Mouse (Mus musculus) embryonic facial prominence, embryonic 11.5 days (tissue): ENCODE measurements around the gene 0610030E20Rik. TPM values are rescaled to one million over a fixed set of nuclear protein-coding genes. Genes with fewer than 3 reads are reported as not detected.

Experiments
- ATAC-seq: fragments of 200-750 bp; cut with Nextera tagmentation; replicated peaks from 2 replicates; pipeline ENCODE4 v1.8.0; 2017; ENCODE audit warnings: low read depth; ENCODE audit not compliant: insufficient number of reproducible peaks, low FRiP score, low TSS enrichment
- DNase-seq: peaks from one replicate; pipeline ENCODE4 v3.0.0-alpha.2; 2015; ENCODE audit warnings: low spot score
- H3K27ac ChIP-seq: fragments of 300-500 bp; sonication (generic); replicated peaks from 2 replicates; pipeline ENCODE4 v1.5.1; 2014; ENCODE audit warnings: mild to moderate bottlenecking, low read depth, low read length, control low read depth
- H3K27me3 ChIP-seq: fragments of 300-500 bp; sonication (generic); 2 replicates; pipeline ENCODE4 v1.6.1; 2014; ENCODE audit warnings: mild to moderate bottlenecking, low read length, moderate library complexity, mixed read lengths; ENCODE audit not compliant: control insufficient read depth, insufficient read depth
- H3K36me3 ChIP-seq: fragments of 300-500 bp; sonication (generic); replicated peaks from 2 replicates; pipeline ENCODE4 v1.6.1; 2014; ENCODE audit warnings: low read depth, mild to moderate bottlenecking, low read length, moderate library complexity, mixed read lengths; ENCODE audit not compliant: control insufficient read depth, insufficient read depth
- H3K4me1 ChIP-seq: fragments of 300-500 bp; sonication (generic); 2 replicates; pipeline ENCODE4 v1.6.1; 2014; ENCODE audit warnings: low read length, mixed read lengths; ENCODE audit not compliant: control insufficient read depth, insufficient read depth
- H3K4me2 ChIP-seq: fragments of 300-500 bp; sonication (generic); 2 replicates; pipeline ENCODE4 v1.6.1; 2014; ENCODE audit warnings: low read depth, mild to moderate bottlenecking, control low read depth, low read length, moderate library complexity
- H3K4me3 ChIP-seq: fragments of 300-500 bp; sonication (generic); 2 replicates; pipeline ENCODE4 v1.5.1; 2014; ENCODE audit warnings: low read depth, low read length, control low read depth
- H3K9ac ChIP-seq: fragments of 300-500 bp; sonication (generic); replicated peaks from 2 replicates; pipeline ENCODE4 v1.6.1; 2014; ENCODE audit warnings: mild to moderate bottlenecking, control low read depth, low read length
- H3K9me3 ChIP-seq: fragments of 300-500 bp; sonication (generic); replicated peaks from 2 replicates; pipeline ENCODE4 v1.6.1; 2016; ENCODE audit warnings: mild to moderate bottlenecking, low read length, inconsistent platforms, mixed read lengths; ENCODE audit not compliant: control insufficient read depth
- WGBS: fragments of 180-500 bp; shearing (Covaris S2); extraction: QIAGEN DNeasy Blood & Tissue Kit; methylation state at CpG from one replicate; pipeline ENCODE4 v1.1.7; 2014; 5-methylcytosine and 5-hydroxymethylcytosine counted together
- polyA plus RNA-seq: library from polyadenylated mRNA; unstranded; fragments of >200 nt; fragmentation: Nextera tagmentation; extraction: Ambion mirVana; gene quantifications from 2 replicates; pipeline ENCODE4 v1.2.1, GENCODE M21; 2014

Gene 0610030E20Rik
- polyA plus RNA-seq, 1 experiment from 2014 or later = 16.4 TPM

GRCm38 (mm10) chr6:72333111-72333510, 14.0 kb upstream of the 0610030E20Rik start:
- Histone ChIP-seq H3K36me3 (peaks cover 10% of the 10 kb centered on the region), H3K4me3 (no peak overlapping the region), H3K4me1 (no peaks in the 10 kb centered on the region), H3K27me3 (no peaks in the 10 kb centered on the region), H3K9me3 (no peaks in the 10 kb centered on the region), H3K27ac (no peak overlapping the region), H3K9ac (no peak overlapping the region), H3K4me2 (no peak overlapping the region)
- WGBS = 60% methylated on average over 5 of the region's 5 CpGs
- ATAC-seq (no peak), DNase-seq (no peak)

DNA sequence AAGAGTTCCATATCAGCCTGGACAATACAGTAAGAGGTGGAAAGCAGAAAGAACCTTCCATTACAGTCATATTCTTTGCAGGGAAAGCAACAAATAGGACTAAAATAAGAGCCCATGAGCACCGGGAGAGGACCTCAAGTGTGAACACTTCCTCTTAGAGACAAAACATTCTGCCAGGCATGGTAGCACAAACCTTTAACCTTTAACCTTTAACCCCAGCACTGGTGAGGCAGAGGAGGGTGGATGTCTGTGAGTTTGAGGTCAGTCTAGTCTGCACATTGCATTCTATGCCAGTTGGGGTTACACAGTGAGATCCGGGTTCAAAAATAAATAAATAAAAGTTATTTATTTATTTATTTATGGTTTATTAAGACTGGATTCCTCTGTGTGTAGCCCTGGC, 6.6 kb upstream of the 0610030E20Rik start:
- Histone ChIP-seq H3K4me3 (no peak overlapping the region), H3K4me2 (no peak overlapping the region), H3K27ac (no peak overlapping the region), H3K9me3 (no peaks in the 10 kb centered on the region), H3K36me3 (peaks cover 5% of the 10 kb centered on the region), H3K9ac (no peak overlapping the region), H3K27me3 (no peaks in the 10 kb centered on the region), H3K4me1 (no peaks in the 10 kb centered on the region)
- 38% methylated on average over 2 of the region's 2 CpGs for WGBS
- no peak for ATAC-seq
- DNase-seq = no peak

- H3K27me3 ChIP-seq = no peaks in the 10 kb centered on the region
- DNase-seq (no peak), ATAC-seq (no peak)
- no peaks in the 10 kb centered on the region for H3K9me3 ChIP-seq
- H3K27ac ChIP-seq = 0 out of 2 replicates have a peak overlapping the region, but pooled peaks have one; percentile 32
- peak overlapping the region; percentile 72 for H3K4me2 ChIP-seq
- H3K36me3 ChIP-seq = no peaks in the 10 kb centered on the region
- peak overlapping the region; percentile 80 for H3K4me3 ChIP-seq
- under 1% methylated on average over 42 of the region's 42 CpGs for WGBS
- peaks cover 6% of the 10 kb centered on the region; the same call in 1 of the 2 replicates for H3K4me1 ChIP-seq
- H3K9ac ChIP-seq = peak overlapping the region; percentile 80
Observed at GRCm38 (mm10) chr6:72344396-72345073, 2.6 kb upstream of the 0610030E20Rik start.

DNA sequence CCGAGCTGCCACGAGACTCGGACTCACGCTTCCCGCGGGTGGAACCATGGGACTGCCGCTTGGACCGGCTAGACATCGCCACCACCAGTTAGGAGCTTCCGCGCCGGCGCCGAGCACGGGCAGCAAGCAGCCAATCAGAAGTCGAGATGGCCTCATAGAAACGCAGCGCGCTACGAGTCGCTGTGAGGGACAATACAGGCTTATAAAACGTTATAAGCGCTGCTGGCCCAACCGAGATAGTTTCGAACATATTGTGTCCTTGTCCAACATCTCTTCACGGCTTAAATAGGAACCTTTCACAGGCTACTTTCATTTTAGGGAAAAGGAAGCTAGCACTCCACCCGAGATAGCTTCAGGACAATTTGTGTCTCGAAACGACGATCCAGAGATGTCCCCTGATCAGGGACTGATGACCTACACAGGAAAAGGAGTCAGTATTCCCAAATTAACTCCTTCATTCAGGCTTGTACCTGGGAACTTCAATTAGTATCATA, 2.0 kb upstream of the 0610030E20Rik start, which contains the start of gene Usp39:
TSS of gene Usp39 (minus strand) at position 111 of the 494 bp plus-strand sequence.
- no peaks in the 10 kb centered on the region for H3K36me3 ChIP-seq
- peak within 1 kb of the TSS; percentile 72 for H3K4me2 ChIP-seq
- no peaks in the 10 kb centered on the region for H3K27me3 ChIP-seq
- ATAC-seq (peak; percentile 56; the same call in 1 of the 2 replicates), DNase-seq (peak; percentile 97)
- WGBS = under 1% methylated on average over 30 of the region's 30 CpGs
- H3K27ac ChIP-seq = 0 out of 2 replicates have a peak within 1 kb of the TSS, but pooled peaks have one; percentile 32
- H3K4me1 ChIP-seq = peaks cover 6% of the 10 kb centered on the region; the same call in 1 of the 2 replicates
- H3K4me3 ChIP-seq = peak within 1 kb of the TSS; percentile 80
- H3K9ac ChIP-seq = peak within 1 kb of the TSS; percentile 80
- H3K9me3 ChIP-seq = no peaks in the 10 kb centered on the region

DNA sequence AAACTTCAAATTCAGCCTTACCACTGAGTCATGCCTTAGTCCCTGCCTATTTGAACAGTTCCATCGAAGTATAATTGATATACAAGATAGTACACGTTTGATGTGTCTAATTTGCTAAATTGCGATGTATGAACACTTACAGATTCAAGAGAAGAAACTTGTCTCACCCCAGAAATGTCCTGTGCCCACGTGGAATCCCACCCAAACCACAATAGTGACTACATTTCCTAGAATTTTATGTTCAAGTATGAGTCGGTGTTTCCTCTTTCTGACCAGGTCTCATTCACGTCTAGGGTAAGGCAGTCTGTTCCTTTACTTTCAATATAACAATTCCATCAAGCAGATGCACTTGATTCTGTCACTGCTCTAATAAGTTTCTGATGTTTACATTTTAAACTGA, 1.5 kb upstream of the 0610030E20Rik start:
- Histone ChIP-seq H3K9me3 (no peaks in the 10 kb centered on the region), H3K4me2 (no peak overlapping the region), H3K9ac (no peak overlapping the region; the same call in 1 of the 2 replicates), H3K4me3 (no peak overlapping the region), H3K27ac (no peak overlapping the region), H3K27me3 (no peaks in the 10 kb centered on the region), H3K36me3 (no peaks in the 10 kb centered on the region), H3K4me1 (peaks cover 6% of the 10 kb centered on the region; the same call in 1 of the 2 replicates)
- no peak for DNase-seq
- no peak for ATAC-seq
- WGBS = 47% methylated on average over 6 of the region's 6 CpGs

DNA sequence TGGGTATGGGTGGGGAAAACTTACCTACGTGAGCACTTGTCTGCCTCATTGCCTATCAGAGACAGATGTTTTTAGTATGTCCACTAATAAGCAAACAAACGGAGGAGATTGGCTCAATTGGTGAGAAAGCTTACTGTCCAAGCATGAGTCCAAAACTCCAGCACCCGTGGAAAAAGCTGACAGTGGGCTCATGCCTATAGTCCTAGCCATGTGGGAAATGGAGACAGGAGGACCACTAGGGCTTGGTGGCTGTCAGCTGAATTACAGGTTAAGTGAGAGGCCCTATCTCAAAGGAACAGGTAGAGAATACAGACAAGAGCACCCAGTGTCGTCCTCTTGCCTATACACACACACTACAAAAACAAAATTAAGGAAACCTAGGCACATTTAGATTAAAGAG, 856 bp upstream of the 0610030E20Rik start:
- no peak overlapping the region for H3K9ac ChIP-seq
- no peak overlapping the region for H3K4me2 ChIP-seq
- H3K27ac ChIP-seq = no peak overlapping the region
- H3K27me3 ChIP-seq = no peaks in the 10 kb centered on the region
- H3K36me3 ChIP-seq = no peaks in the 10 kb centered on the region
- ATAC-seq (no peak), DNase-seq (no peak)
- H3K4me1 ChIP-seq = peaks cover 6% of the 10 kb centered on the region; the same call in 1 of the 2 replicates
- WGBS = 85% methylated on average over 4 of the region's 4 CpGs
- no peaks in the 10 kb centered on the region for H3K9me3 ChIP-seq
- H3K4me3 ChIP-seq = no peak overlapping the region

GRCm38 (mm10) chr6:72348411-72348810, 1.3 kb downstream of the 0610030E20Rik start:
- Histone ChIP-seq H3K9me3 (no peaks in the 10 kb centered on the region), H3K4me1 (peaks cover 6% of the 10 kb centered on the region; the same call in 1 of the 2 replicates), H3K27me3 (no peaks in the 10 kb centered on the region), H3K4me2 (peak overlapping the region; percentile 44; the same call in 1 of the 2 replicates), H3K27ac (no peak overlapping the region), H3K9ac (no peak overlapping the region), H3K36me3 (no peaks in the 10 kb centered on the region), H3K4me3 (no peak overlapping the region)
- 79% methylated on average over 10 of the region's 10 CpGs for WGBS
- DNase-seq = no peak
- no peak for ATAC-seq

- ATAC-seq (no peak), DNase-seq (no peak)
- Histone ChIP-seq H3K9me3 (no peaks in the 10 kb centered on the region), H3K9ac (no peak overlapping the region), H3K27ac (no peak overlapping the region), H3K27me3 (no peaks in the 10 kb centered on the region), H3K4me2 (no peak overlapping the region), H3K36me3 (no peaks in the 10 kb centered on the region), H3K4me3 (no peak overlapping the region), H3K4me1 (peaks cover 6% of the 10 kb centered on the region)
- 84% methylated on average over 2 of the region's 2 CpGs for WGBS
Observed at GRCm38 (mm10) chr6:72350214-72350613, 3.1 kb downstream of the 0610030E20Rik start.
